Mouse (Mus musculus): ENCODE data around the gene Rgs8.

Gene Rgs8

DNA sequence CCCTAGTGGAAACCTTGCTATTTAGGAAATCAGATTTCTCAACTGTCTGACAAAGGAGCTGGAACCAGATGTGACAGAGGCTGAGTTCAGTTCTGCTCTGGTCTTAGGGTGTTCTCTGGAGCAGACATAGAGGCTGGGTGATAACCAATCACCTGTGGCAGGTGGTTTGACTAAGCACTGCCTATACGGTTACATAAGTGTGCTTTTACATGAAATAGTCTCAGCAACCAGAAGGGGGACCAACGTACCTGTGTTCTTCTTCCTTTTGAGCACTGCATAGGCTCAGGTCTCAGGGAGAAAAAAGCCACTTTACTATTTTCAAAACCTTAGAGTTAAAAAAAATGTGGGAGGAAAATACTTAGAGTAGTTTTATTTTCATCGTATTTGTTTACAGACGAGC is 22.8 kb downstream of the Rgs8 start:
- DNase-seq (ENCODE audit: low spot score): no peak

DNA sequence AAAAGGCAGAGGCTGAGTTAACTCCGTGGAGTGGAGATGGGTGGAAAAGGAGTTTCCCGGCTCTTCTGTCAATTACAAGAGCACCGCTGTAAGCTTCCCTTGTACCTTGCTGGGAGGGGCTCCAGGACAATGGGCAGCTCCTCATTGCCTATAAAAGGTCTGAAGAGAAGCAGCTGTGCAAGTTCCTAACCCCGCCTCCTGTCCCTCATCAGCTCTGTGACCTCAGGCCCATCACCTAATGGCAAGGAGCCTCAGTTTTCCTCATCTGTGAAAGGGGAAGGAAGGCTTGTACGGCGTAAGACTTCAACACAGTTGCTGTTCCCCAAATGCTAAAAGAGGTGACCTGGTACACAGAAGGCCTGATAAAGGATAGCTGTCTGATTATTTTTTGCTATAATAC is 24.8 kb downstream of the Rgs8 start:
- DNase-seq (ENCODE audit: low spot score): no peak

DNA sequence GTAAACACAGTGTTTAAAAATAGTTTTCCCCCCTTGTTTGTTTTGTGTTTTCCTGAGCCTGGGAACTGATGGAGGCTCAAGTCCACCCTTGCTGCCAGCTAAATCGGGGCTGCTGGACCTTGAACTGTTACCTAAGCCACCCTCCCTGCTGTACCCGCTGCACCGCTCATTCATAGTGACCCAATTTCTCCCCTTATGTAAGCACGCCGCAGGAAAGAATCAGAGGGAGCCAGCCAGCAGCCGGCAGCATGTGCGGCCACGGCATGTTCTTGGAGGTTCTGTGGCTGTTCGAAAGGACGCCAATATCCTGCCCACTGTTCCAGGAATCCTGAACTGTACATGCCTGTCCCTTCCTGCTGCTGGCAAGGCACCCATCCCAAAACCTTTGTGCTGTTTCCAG is 26.3 kb downstream of the Rgs8 start:
- no peak for DNase-seq (ENCODE audit: low spot score)

DNA sequence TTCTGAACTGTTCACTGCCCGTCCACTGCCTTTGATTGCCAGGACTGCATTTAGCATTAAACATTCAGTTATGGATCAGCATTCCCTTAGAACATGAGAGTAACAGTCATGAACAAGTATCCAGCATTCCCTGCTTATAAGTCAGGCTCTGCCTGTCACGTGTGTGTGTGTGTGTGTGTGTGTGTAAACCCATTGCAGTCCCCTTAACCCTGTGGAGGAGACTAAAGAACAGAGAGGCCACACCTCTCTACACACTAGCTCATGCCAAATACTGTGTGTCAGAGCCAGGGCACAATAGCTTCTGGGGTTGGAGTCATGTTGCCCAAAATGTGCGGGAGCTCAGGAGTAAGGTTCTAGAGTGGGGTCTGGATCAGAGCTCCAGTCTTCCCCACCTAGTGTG is 26.8 kb downstream of the Rgs8 start:
- no peak for DNase-seq (ENCODE audit: low spot score)

DNA sequence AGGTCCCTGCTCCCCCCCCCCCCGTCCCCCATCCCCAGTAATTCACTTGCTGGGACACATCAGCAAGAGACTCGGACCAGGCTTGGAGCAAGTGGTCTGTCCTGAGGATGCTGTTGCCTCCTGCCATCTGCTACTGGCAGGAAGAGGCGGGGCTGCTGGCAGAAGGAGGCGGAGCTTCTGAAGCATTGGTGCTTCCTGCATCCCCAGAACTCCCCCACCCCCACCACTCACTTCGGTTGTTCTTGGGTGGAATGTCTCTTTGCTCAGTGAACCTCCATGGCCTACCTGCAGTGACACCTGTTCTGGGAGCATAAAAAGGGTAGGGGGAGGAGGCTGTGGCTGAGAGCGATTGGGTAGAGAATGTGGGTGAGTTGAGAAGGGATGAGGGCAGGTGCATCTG is 27.5 kb downstream of the Rgs8 start:
- DNase-seq (ENCODE audit: low spot score): no peak

DNA sequence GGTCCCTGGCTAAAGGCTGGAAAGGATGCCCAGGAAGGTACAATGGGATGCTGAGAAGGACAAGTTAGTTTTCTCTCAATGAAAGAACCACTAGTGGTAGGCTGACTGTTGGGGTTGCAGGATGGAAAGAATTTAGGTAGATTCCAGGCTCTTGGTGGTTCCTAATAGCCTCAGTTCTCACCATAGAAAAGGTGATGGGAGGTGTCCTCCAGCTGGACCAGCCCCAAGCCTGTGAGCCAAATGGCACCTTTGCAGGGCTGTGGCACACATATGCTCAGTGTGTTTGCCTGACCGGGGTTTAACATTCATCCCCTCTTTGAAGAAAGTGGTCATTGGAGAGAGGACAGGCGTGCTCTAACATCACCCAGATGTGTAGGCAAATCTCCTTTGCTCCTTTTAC is 28.2 kb downstream of the Rgs8 start:
- no peak for DNase-seq (ENCODE audit: low spot score)

DNA sequence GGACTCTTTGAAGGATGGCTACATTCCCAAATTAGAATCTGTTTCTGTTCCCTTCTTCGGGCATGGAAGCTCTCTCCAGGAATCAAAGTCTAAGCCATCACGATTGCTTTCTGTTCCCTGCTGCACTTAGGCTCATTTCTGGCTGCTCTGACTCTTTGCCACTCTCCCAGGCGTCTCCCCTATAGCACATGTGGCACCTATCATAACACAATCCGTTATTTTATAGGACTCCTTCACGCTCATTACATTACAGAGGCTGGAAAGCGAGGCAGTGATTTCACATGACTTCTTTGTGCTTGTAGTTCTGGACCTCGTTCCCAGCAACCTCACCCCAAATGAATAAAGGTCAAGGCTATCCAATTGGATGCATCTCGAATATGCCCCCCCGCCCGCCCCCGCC is 30.4 kb downstream of the Rgs8 start:
- DNase-seq (ENCODE audit: low spot score): no peak

DNA sequence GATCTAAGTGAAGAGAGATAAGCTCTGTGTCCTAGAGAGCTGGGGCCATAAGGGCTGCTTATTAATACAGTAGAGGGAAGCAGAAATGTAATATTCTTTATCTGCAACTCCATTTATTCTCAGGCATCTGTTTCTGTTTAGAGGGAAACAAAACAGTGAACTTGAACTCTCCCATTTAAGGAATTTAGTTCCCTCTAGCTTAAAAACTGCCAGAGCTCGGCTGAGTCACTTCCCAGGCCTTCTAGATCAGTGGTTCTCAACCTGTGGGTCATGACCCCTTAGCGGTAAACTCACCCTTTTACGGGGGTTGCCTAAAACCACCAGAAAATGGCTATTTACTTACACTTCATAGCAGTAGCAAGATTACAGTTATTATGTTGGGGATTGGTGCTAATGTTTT is 32.8 kb downstream of the Rgs8 start:
- DNase-seq (ENCODE audit: low spot score): no peak

DNA sequence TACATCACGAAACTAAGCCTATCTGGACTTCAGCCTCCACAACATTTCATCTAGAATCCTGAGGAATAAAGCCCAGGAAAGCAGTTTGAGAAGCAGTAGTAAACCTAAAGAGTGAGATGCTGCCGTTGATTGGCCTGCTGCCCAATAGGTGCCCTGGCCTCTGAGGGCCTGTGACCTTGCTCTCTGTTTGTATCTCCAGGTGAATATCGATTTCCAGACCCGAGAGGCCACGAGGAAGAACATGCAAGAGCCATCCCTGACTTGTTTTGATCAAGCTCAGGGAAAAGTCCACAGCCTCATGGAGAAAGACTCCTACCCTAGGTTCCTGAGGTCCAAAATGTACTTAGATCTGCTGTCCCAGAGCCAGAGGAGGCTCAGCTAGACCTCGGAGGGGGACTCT is 39.7 kb downstream of the Rgs8 start:
- DNase-seq (ENCODE audit: low spot score): no peak

DNA sequence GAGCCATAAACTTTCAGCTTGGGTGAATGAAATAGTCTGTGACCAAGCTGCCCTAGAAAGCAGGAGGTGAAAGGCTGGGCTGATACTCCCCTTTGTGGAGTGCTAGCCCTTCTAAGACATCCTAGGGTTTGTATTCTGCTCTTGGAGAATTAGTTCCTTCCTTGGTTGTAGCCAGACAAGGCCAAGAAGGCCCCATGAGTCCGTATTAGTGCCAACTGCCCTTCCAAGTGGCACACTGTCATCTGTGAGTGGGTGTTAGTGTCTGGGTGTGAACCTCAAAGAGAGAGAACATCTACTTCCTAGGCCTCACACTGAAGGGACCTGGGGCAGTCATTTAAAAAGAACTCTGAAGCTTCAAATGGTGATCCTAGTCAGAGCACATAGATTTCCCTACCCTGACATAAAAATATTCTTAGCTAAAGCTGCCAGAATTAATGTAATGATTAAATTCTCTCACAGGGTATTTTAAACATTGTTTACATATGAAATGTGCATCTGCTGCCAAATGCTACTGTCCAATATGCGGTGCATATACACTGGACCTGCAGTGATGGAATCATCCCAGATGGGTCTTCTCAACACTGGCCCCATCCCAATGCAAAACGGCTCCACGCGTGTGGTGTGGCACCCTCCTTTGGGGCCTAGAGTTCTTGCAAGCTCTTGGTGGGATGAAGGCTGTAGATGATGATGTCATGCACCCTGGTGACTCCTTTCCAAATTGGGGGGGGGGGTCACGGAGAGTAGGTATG is 41.7 kb downstream of the Rgs8 start:
- no peak for DNase-seq (ENCODE audit: low spot score)

DNA sequence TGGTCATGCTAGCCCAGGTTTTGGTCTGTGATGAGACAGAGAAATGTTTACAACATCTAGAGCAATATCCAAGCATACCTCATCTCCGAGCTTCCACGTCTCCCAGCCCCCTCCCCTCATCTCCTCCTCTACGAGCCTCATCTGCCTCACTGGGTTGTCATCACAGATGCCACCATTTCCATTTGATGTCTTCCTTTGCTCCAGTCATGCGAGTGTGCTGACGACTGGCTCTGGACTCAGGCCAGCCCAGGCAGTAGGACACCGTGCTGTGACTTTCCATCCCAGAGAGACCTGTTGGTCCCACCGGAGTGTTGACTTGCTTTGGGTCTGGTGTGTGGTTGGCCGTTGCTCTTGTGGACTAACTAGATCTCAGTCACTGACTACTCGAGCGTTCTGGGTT is 42.6 kb downstream of the Rgs8 start:
- DNase-seq (ENCODE audit: low spot score): no peak

DNA sequence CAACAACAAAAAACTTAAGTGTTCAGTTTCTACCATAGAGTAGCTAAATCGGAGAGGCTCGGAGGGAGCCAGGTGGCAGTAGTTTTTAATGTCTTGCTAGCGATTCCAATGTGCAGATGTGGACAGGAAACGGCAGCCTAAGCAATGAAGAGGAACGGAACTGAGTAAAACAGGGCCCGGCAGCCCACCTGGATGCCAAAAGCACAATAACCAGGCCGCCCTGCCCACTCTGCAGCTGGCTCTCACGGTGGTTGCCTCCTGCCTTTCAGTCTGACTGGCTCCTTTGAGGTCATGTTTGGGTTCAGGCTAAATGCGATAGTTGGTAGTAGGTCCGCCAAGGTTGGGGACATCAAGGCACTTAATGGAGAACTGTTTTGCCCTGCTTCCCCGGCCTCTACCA is 43.3 kb downstream of the Rgs8 start:
- DNase-seq (ENCODE audit: low spot score): no peak

DNA sequence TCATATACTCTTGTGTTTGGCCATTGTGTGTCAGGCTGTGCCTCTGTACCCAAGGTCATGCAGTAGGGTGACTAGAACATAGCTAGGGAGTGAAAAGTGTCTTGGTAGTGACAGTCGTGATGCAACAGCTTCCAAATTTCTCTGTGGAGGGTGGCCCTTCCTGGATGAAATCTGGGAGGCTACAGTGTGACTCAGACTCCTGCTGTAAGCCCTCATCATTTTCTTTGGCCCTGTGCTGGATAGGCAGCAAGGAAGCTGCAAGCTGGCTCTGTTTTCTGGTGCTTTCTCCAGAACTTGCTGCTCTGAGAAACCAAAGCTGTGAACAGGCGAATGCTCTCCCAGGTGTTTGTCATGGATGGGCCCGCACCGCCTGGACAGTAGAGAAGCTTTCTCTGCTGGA is 43.7 kb downstream of the Rgs8 start:
- DNase-seq (ENCODE audit: low spot score): no peak

DNA sequence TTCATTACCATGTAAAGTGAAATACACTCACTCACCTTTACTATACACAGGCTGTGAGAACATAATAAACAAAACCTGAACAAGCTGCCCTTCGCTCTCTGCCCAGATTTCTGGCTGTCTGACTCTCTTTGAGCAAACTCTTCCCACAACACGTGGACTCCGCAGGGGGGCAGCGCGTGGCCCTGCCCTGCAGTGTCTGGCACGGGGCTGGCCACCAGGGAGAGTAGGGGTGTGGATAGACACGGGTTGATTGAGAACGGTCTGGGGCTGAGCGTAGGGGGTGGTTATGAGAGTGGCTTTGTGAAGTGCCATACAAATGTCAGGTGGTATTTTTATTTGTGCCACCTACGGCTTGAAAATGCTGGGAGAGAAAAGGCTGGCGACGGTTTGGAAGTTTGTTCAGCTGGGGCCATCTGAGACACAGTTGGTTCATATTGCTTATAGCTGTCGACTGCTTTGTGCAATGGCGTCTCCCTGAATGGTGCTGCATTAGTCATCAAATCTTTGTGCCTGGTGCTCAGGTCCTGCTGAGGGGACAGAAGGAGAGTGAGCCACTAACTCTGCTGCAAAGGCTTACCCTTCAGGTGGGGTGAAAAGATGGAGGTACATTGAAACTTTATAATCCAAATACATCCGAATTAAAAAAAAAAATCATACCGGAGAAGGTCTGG is 44.9 kb downstream of the Rgs8 start:
- no peak for DNase-seq (ENCODE audit: low spot score)

DNA sequence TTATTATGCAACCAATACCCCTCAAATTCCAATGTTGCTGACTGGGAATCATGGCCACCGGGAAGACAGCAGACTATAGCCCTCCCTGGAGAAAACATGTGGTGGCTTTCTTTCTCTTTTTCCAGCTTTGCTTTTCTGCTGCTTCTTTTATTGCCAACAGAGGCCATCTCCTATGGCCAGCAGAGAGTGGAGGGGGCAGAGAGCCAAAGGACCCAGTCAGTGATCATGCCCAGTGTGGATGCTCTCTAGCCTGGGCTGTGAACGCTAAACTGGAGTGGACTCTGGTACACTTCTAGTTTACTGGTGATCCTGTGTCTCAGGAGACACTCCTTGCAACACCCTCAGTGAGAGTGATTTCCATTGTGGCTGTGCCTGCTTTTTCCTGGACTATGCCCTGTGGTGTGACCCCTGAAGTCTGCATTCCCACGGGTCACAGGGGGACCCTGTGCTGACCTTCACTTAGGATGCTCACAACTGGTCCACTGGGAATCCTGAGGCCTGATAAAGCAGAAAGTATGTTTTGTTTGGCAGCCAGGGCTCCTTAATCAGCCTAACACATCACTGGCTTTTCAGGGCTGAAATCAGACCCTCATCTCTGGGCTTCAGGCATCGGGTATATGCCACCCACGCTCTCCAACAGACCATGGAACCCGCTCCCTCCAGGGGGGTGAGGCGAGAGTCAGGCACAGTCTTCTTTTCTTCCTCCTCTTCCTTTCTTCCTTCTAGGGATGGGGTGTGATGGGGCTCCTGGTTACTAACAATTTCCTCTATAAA is 45.7 kb downstream of the Rgs8 start:
- DNase-seq (ENCODE audit: low spot score): no peak

DNA sequence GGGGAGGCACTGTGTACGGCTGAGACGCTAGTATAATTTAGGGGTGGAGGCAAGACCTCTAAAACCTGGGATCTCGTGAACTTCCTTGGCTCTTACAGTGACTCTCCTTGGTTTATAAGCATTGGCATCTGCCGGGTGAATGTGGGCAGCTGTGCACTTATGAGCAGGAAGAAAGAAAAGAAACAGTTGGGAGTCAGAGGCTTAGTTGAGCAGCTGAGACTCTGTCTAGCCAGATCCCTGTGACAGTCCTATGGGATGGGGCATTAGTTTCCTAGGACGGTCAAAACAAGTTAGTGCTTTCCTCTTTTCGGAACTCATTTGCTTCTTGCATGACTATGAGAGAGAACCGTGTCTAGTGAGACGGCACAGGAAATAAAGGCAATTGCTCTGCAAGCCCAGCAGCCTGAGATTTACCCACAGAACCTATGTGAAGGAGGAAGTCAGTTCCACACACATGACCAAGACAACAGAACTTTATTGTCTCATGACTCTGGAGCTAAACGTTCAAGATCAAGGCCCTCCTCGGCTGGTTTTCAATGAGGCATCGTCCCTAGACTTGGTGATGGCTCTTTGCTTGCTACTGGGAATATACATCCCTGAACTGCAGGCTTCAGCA is 47.7 kb downstream of the Rgs8 start:
- DNase-seq (ENCODE audit: low spot score): no peak

DNA sequence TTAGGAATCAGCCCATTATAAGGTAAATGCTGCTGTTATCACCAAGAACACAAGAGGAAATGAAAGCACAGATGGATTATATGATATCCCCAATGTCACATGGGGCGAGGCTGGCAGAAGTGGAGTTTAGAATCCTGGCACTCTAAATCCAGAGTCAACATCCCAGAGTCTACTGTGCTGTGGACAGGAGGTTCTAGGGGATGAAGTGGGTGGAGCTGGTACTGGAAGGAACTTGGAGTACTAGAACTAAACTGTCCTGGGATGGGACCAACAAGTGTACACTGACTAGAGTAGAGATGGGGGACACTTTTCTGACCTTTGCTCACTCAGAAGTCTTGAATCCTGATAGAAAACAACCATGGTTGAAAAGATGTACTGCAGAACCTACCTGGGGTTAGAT is 48.6 kb downstream of the Rgs8 start:
- no peak for DNase-seq (ENCODE audit: low spot score)

DNA sequence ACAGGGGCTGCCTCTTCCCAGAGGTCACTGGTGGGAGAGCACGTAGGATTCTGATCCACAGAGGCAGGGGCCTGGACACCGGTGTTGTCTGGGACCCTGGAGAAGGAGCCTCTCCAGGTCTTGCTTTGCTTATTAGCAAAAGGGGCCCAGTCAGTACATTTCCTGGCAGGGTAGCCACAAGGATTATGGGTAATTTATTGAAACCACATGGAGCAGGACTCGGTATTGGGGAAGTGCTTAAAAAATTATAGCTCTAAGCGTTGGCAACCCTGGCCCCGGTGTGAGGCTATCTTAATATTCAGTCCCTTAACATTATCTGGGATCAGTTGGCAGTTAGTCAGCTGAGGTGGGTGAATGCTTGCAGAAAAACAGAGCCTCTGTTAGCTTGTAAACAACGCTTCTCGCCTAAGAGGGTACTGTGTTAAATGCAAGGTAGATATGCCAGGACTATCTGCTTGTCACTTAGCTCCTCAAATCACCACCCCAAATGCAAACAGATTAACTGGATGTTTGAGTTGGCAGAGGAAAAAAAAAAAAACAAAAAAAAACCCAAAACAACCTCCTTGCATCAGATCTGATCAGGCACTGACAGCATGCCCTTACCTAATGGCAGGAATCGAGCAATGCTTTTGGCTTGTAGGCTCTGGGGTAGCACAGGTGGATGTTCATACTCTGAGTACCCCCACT is 49.5 kb downstream of the Rgs8 start:
- DNase-seq (ENCODE audit: low spot score): no peak

DNA sequence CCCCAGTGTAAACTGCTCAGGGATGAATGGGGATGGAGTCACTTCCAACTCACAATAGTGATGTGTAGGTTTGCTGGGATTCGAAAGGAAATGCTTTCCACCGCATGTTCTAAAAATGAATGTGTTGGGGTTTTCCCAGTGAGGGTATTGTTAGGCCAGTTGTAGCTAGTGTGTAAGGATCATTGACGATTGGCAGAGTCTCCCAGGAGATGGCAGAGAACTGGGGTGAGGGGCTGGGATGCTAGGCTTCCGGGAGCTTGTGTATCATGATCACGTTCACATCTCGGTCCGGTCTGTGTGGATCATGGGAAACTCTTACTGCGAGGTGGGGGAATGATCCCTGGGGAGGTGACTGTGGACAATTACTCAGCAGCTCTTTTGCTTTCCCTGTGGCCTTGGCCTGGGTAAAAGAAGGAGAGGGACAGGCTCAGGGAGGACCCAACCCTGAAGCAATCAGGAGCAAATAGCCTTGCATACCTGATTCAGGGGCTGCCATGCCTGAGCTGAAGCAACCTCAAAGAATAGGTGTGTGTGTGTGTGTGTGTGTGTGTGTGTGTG is 50.1 kb downstream of the Rgs8 start:
- DNase-seq (ENCODE audit: low spot score): no peak

DNA sequence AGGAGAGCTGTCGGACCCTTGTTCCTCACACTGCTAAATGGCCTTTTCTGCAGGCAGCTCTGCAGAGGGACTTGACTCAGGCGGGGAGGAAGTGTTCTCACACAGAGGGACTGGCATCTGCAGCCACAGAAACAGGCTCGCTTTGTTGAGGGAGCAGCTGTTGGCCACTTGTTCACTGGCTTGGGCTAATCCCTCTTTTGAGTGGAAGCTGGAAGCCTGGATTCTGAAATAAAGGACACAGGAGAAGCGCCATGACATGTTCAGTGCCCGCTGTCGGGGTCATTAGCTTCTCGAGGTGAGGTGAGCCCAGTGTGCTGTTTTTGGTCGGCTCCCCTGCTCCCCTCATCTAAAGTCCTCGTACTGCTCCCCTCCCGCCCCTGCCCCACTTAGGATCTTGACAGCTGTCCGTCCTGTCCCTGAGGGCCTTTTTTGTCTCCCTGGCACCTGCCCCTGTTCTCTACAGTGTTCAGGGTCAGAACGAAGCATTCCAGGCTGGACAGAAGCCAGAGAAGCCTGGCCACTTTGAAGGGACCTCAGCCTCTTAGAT is 50.7 kb downstream of the Rgs8 start:
- DNase-seq (ENCODE audit: low spot score): no peak

DNA sequence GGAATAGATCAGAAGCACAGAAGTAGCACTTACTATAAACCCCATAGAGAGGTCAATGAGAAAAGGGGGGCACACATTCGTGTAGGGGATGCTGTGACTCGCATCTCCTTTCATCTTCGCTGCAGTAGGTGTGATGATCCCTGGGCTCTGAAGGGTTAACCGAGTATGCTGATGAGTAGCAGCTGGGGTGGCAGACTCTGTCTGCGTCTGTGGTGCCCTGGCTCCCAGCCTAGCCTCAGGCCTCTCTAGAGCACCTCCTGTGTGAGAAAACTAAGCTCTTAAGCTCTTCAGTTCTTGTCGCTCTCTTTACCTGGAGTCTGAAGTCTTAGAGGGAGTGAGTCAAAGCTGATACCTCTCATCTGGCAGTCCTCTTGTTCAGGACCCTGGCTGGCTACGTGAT is 51.3 kb downstream of the Rgs8 start:
- DNase-seq (ENCODE audit: low spot score): no peak

DNA sequence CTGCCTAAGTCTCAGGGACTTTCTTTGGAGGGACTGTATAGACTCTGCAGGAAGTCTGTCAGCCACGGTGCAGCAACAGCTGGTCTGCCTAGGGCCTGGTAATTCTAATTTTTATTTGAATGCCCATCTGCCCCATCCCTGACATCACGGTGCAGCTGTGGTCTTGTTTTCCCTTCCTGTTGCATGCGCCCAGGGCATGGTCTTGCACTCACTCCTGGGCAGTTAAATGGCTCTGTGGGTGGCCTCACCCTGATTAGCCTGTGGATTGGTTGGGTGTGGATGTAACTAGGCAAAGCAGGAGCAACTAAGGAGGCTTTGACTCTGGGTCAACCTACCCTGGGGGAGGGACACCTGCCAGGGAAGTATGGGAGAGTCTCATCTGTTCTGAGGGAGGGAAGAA is 52.2 kb downstream of the Rgs8 start:
- no peak for DNase-seq (ENCODE audit: low spot score)

Data from MN1 (cell line).